ENCODE assay signal across 21 mouse cellular contexts in the genomic region with DNA sequence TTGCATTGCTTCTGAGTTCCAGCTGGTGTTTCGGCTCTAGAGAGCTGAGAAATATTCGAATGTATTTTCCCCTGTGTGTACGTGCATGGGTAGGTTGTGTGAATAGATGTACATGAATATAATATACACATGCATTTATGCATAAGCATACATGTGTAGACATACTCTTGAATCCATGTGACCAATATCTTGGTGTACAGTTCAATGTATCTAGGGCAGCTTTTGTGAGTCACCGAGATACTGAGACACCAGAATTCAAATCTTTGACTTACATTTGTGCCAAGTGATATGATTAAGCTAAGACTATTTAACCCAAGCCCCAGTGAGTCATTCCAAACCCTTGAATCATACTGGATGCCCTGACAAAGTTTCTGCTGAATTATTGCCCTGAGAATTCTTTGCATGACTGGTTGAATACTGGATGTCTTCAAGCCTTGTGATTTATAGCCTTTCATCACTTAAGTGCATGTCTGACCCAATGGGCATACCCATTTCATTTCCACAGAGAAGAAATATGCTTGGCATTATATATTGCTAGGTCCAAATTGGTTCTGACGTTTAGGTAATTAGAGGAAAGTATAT.
A peak's percentile ranks its signal among the peaks of the same experiment; 100 is the strongest.
DNase-seq lines count a peak whose midpoint lies in the region; TF ChIP-seq lines count a peak whose summit lies in the region.
"Had no signal": no experiment of that assay in that cellular context is flagged by ENCODE, and none has a peak within 500 bp of the region (broad histone marks: within the 10 kb centered on the region; RNA-seq: fewer than 3 reads in every experiment).

No protein-coding gene starts in this region.

- DNase-seq in adrenal gland, adult (ENCODE audit: inconsistent age in 2 of 2, low spot score in 1 of 2), result peak; percentile 37 to 83
- DNase-seq in adrenal gland, postnatal 14 days, result no peak
- peak; percentile 6 for DNase-seq in CH12.LX (ENCODE audit: extremely low read depth)
- peak; percentile 13 for DNase-seq in brain, adult 2 months (ENCODE audit: low read depth, low spot score)
- no peak for DNase-seq in gastrocnemius, adult 8-10 months (ENCODE audit: low spot score in 2 of 2)
- no peak for DNase-seq in embryonic facial prominence, embryonic 10.5 days (ENCODE audit: low spot score)
- DNase-seq in cerebellum, adult 9-10 months, result no peak
- DNase-seq: cerebellum, adult 2 months; cerebellum, postnatal 25 days; heart, postnatal 14 days; kidney, adult 8-10 months; kidney, postnatal 4 days; liver, postnatal 0 days; lung, postnatal 36 days had no signal

- in situ Hi-C loops in CH12.LX (cut with MboI; ENCODE audit: low pct_ligation_motif_present, low pct_unique_long_range_greater_than_20kb, low sequenced_read_pairs), result no loop called here

- TF ChIP-seq POLR2A in CH12.LX (IDR thresholded peaks at IDR 0.05; ENCODE audit: low read depth, low read length), result no peak

- no peak overlapping the region for H3K4me3 ChIP-seq in CH12.LX (replicated peaks in 1 of 3; ENCODE audit: low read depth in 2 of 3, low read length in 2 of 3, poor library complexity in 1 of 3)
- H3K4me3 ChIP-seq in embryonic facial prominence, embryonic 10.5 days, result no peak overlapping the region
- H3K4me3 ChIP-seq: forebrain, embryonic 10.5 days; forebrain, embryonic 15.5 days; hindbrain, embryonic 10.5 days; liver, embryonic 12.5 days; midbrain, embryonic 12.5 days; neural tube, embryonic 13.5 days had no signal

- H3K9ac ChIP-seq in CH12.LX (ENCODE audit: insufficient read depth, low read depth), result no peak overlapping the region
- H3K9ac ChIP-seq: forebrain, embryonic 15.5 days; liver, embryonic 12.5 days; liver, postnatal 0 days; midbrain, embryonic 12.5 days; neural tube, embryonic 13.5 days had no signal

- no peak overlapping the region for H3K27ac ChIP-seq in CH12.LX (ENCODE audit: insufficient read depth, low read depth)
- no peak overlapping the region for H3K27ac ChIP-seq in embryonic facial prominence, embryonic 10.5 days (replicated peaks)
- H3K27ac ChIP-seq: forebrain, embryonic 10.5 days; forebrain, embryonic 15.5 days; hindbrain, embryonic 10.5 days; kidney, postnatal 0 days; liver, embryonic 12.5 days; midbrain, embryonic 12.5 days; neural tube, embryonic 13.5 days had no signal

- no peaks in the 10 kb centered on the region for H3K27me3 ChIP-seq in CH12.LX (replicated peaks)
- no peaks in the 10 kb centered on the region for H3K27me3 ChIP-seq in embryonic facial prominence, embryonic 10.5 days (replicated peaks; ENCODE audit: low read depth, poor library complexity, severe bottlenecking)
- H3K27me3 ChIP-seq: forebrain, embryonic 15.5 days; liver, embryonic 12.5 days; midbrain, embryonic 12.5 days; neural tube, embryonic 13.5 days had no signal

- H3K4me2 ChIP-seq in CH12.LX (ENCODE audit: insufficient read depth, low read depth, poor library complexity, severe bottlenecking), result no peak overlapping the region
- H3K4me2 ChIP-seq: forebrain, embryonic 15.5 days; liver, embryonic 12.5 days; midbrain, embryonic 12.5 days; neural tube, embryonic 13.5 days had no signal

- 95% methylated on average over 5 of the region's 5 CpGs for WGBS in embryonic facial prominence, embryonic 10.5 days

- H3K36me3 ChIP-seq in CH12.LX (replicated peaks in 1 of 2; ENCODE audit: control insufficient read depth in 1 of 2, insufficient read depth in 1 of 2, low read length in 1 of 2), result no peaks in the 10 kb centered on the region
- no peaks in the 10 kb centered on the region for H3K36me3 ChIP-seq in embryonic facial prominence, embryonic 10.5 days (replicated peaks)
- H3K36me3 ChIP-seq: forebrain, embryonic 10.5 days; forebrain, embryonic 15.5 days; hindbrain, embryonic 10.5 days; liver, embryonic 12.5 days; midbrain, embryonic 12.5 days; neural tube, embryonic 13.5 days had no signal

- H3K4me1 ChIP-seq in CH12.LX (ENCODE audit: control insufficient read depth in 1 of 2, insufficient read depth in 2 of 2), result peaks cover 2 to 11% of the 10 kb centered on the region in 2 experiments; a peak in 2 of 4 replicates
- H3K4me1 ChIP-seq in embryonic facial prominence, embryonic 10.5 days, result peaks cover 5% of the 10 kb centered on the region; the same call in 1 of the 2 replicates
- H3K4me1 ChIP-seq: forebrain, embryonic 10.5 days; forebrain, embryonic 15.5 days; hindbrain, embryonic 10.5 days; liver, embryonic 12.5 days; midbrain, embryonic 12.5 days had no signal

- dilution Hi-C loops in CH12.LX (cut with MboI; ENCODE audit: extremely low pct_ligation_motif_present, extremely low pct_unique_long_range_greater_than_20kb, low sequenced_read_pairs), result no loop called here

- TF ChIP-seq EP300 in CH12.LX (IDR thresholded peaks at IDR 0.05; ENCODE audit: low read length), result no peak

- TF ChIP-seq RAD21 in CH12.LX (IDR thresholded peaks at IDR 0.05; ENCODE audit: low read depth, low read length), result no peak

- no peaks in the 10 kb centered on the region for H3K9me3 ChIP-seq in CH12.LX (replicated peaks; ENCODE audit: low read length)
- no peaks in the 10 kb centered on the region for H3K9me3 ChIP-seq in embryonic facial prominence, embryonic 10.5 days
- H3K9me3 ChIP-seq: forebrain, embryonic 10.5 days; forebrain, embryonic 15.5 days; hindbrain, embryonic 10.5 days; liver, embryonic 12.5 days; midbrain, embryonic 12.5 days; neural tube, embryonic 13.5 days had no signal

- H3K79me2 ChIP-seq in CH12.LX (replicated peaks; ENCODE audit: control insufficient read depth, extremely low read depth, insufficient read depth, poor library complexity, severe bottlenecking), result no peaks in the 10 kb centered on the region

- TF ChIP-seq CTCF in CH12.LX (conservative IDR thresholded peaks at IDR 0.05 in 1 of 2, IDR thresholded peaks at IDR 0.05 in 1 of 2; ENCODE audit: low read depth in 2 of 2, low read length in 2 of 2), result no peak

TF ChIP-seq in CH12.LX, 34 proteins besides CTCF, POLR2A, EP300 and RAD21:
- TF ChIP-seq SIN3A (IDR thresholded peaks at IDR 0.05; ENCODE audit: low read length) (no peak), MAX (IDR thresholded peaks at IDR 0.05; ENCODE audit: low read length) (no peak)
TF ChIP-seq in CH12.LX: peak in this region for 0.

Comparison
In these comparisons a context has a peak if more than half of its experiments do, and no peak if none do; other contexts are left out.
1. DNase-seq: peak in adrenal gland, adult (2 of 2), CH12.LX (single experiment) and brain, adult 2 months (single experiment); none in adrenal gland, postnatal 14 days (single experiment), gastrocnemius, adult 8-10 months (0 of 2), embryonic facial prominence, embryonic 10.5 days (single experiment) and cerebellum, adult 9-10 months (single experiment).